Mouse (Mus musculus) heart, embryonic 11.5 days (tissue): Measurements from ENCODE around the gene Zranb2. TPM values are rescaled to one million over a fixed set of nuclear protein-coding genes. Genes with fewer than 3 reads are reported as not detected.

ENCODE experiments used
- ATAC-seq: fragments of 200-750 bp; cut with Nextera tagmentation; replicated peaks from 2 replicates; pipeline ENCODE4 v1.8.0; 2017; ENCODE audit warnings: moderate library complexity; ENCODE audit not compliant: insufficient number of reproducible peaks, low FRiP score, low TSS enrichment
- H3K27ac ChIP-seq: fragments of 300-500 bp; sonication (generic); 2 replicates; pipeline ENCODE4 v1.5.1; 2014; ENCODE audit warnings: mild to moderate bottlenecking, low read depth, low read length
- H3K27me3 ChIP-seq: fragments of 300-500 bp; sonication (generic); 2 replicates; pipeline ENCODE4 v1.6.1; 2014; ENCODE audit warnings: mild to moderate bottlenecking, low read length, mixed read lengths; ENCODE audit not compliant: control insufficient read depth, insufficient read depth
- H3K36me3 ChIP-seq: fragments of 300-500 bp; sonication (generic); 2 replicates; pipeline ENCODE4 v1.6.1; 2014; ENCODE audit warnings: mild to moderate bottlenecking, low read length, moderate library complexity, mixed read lengths; ENCODE audit not compliant: control insufficient read depth, insufficient read depth
- H3K4me1 ChIP-seq: fragments of 300-500 bp; sonication (generic); 2 replicates; pipeline ENCODE4 v1.6.1; 2014; ENCODE audit warnings: low read length; ENCODE audit not compliant: control insufficient read depth, insufficient read depth
- H3K4me2 ChIP-seq: fragments of 300-500 bp; sonication (generic); 2 replicates; pipeline ENCODE4 v1.6.1; 2014; ENCODE audit warnings: mild to moderate bottlenecking, moderate library complexity
- H3K4me3 ChIP-seq: fragments of 300-500 bp; sonication (generic); 2 replicates; pipeline ENCODE4 v1.5.1; 2014; ENCODE audit warnings: low read depth, low read length
- H3K9ac ChIP-seq: fragments of 300-500 bp; sonication (generic); 2 replicates; pipeline ENCODE4 v1.6.1; 2014; ENCODE audit warnings: mild to moderate bottlenecking, low read depth, low read length, moderate library complexity
- H3K9me3 ChIP-seq: fragments of 300-500 bp; sonication (generic); replicated peaks from 2 replicates; pipeline ENCODE4 v1.6.1; 2016; ENCODE audit warnings: low read length; ENCODE audit not compliant: control insufficient read depth
- WGBS: fragments of 180-500 bp; shearing (Covaris S2); extraction: QIAGEN DNeasy Blood & Tissue Kit; methylation state at CpG from one replicate; pipeline ENCODE4 v1.1.7; 2014; ENCODE audit not compliant: insufficient replicate concordance; 5-methylcytosine and 5-hydroxymethylcytosine counted together
- polyA plus RNA-seq: library from polyadenylated mRNA; unstranded; fragments of >200 nt; fragmentation: Nextera tagmentation; extraction: Ambion mirVana; gene quantifications from 2 replicates; pipeline ENCODE4 v1.2.1, GENCODE M21; 2014

Zranb2 gene
- polyA plus RNA-seq, 1 experiment from 2014 or later, result 85.6 TPM

DNA sequence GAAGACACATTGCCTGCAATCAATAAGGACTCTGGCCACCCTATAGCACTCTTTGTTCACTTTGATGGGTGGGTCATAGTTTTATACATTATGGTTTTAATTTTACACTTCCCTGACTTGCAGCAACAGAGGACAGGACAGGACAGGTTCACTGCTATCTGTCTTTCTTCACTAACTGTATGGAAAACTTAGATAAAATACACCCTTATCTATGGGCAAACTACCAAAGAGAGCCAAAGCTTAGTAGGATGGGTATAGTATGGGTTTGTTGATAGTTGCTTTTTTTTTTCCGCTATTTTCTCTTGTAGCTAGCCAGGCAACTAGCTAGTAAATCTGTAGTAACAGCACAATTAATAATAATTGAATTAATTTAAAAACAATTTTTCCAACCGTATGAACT is 2.4 kb upstream of the Zranb2 start:
- no peak overlapping the region for H3K27ac ChIP-seq
- no peak for ATAC-seq
- no peaks in the 10 kb centered on the region for H3K9me3 ChIP-seq
- H3K36me3 ChIP-seq, result no peaks in the 10 kb centered on the region
- H3K4me1 ChIP-seq, result peaks cover 6% of the 10 kb centered on the region; the same call in 1 of the 2 replicates
- H3K4me2 ChIP-seq, result no peak overlapping the region
- no peak overlapping the region for H3K9ac ChIP-seq
- H3K4me3 ChIP-seq, result no peak overlapping the region
- peaks cover 38% of the 10 kb centered on the region for H3K27me3 ChIP-seq
- 64% methylated on average over 2 of the region's 2 CpGs for WGBS

GRCm38 (mm10) chr3:157534786-157535415 is 941 bp downstream of the Zranb2 start:
- Histone ChIP-seq H3K9me3 (no peaks in the 10 kb centered on the region), H3K4me2 (peak overlapping the region; percentile 86), H3K36me3 (peaks cover 9% of the 10 kb centered on the region), H3K9ac (peak overlapping the region; percentile 82), H3K27ac (peak overlapping the region; percentile 94), H3K27me3 (peaks cover 18% of the 10 kb centered on the region), H3K4me1 (peaks cover 6% of the 10 kb centered on the region; the same call in 1 of the 2 replicates), H3K4me3 (peak overlapping the region; percentile 88)
- peak; percentile 44 for ATAC-seq
- WGBS, result 4% methylated on average over 15 of the region's 15 CpGs

GRCm38 (mm10) chr3:157549323-157549722 is 15.4 kb downstream of the Zranb2 start:
- Histone ChIP-seq H3K27me3 (no peaks in the 10 kb centered on the region), H3K4me2 (no peak overlapping the region), H3K9me3 (no peaks in the 10 kb centered on the region), H3K27ac (no peak overlapping the region), H3K36me3 (peaks cover 17% of the 10 kb centered on the region), H3K4me1 (no peaks in the 10 kb centered on the region), H3K9ac (no peak overlapping the region), H3K4me3 (no peak overlapping the region)
- ATAC-seq, result no peak
- WGBS, result 93% methylated on average over 2 of the region's 2 CpGs

- ATAC-seq, result no peak
- 94% methylated on average over 3 of the region's 3 CpGs for WGBS
- H3K4me1 ChIP-seq, result no peaks in the 10 kb centered on the region
Measured at GRCm38 (mm10) chr3:157549758-157550600, 16.0 kb downstream of the Zranb2 start.

DNA sequence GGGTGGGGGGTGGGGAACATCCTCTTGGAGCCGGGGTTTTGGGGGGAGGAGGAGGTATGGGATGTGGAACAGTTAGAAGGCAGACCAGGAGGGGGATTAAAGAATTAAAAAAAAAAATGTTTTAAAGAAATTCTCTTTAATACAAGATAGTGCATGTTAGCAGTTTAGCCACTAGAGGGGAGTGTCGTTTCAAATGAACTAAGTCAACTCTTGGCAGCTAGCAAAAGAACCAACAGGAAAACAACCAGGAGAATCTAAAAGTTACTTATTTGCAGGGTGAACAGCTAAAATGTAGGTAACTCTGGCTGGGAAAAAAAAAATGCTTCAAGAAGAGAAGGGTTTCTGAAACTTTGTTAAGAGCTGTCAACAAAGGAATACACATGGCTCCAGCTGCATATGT is 31.2 kb downstream of the Zranb2 start:
- Histone ChIP-seq H3K9me3 (no peaks in the 10 kb centered on the region), H3K4me1 (peaks cover 10% of the 10 kb centered on the region; the same call in 1 of the 2 replicates), H3K4me2 (no peak overlapping the region), H3K4me3 (no peak overlapping the region), H3K27me3 (peaks cover 29% of the 10 kb centered on the region), H3K27ac (no peak overlapping the region), H3K9ac (no peak overlapping the region), H3K36me3 (no peaks in the 10 kb centered on the region)
- ATAC-seq, result no peak
- WGBS, result 3% methylated on average over 2 of the region's 2 CpGs

More at GRCm38 (mm10) chr3:157549758-157550600, 16.0 kb downstream of the Zranb2 start:
- H3K4me2 ChIP-seq, result no peak overlapping the region
- no peaks in the 10 kb centered on the region for H3K9me3 ChIP-seq
- no peak overlapping the region for H3K9ac ChIP-seq
- H3K27ac ChIP-seq, result no peak overlapping the region
- H3K27me3 ChIP-seq, result no peaks in the 10 kb centered on the region
- no peak overlapping the region for H3K4me3 ChIP-seq
- H3K36me3 ChIP-seq, result peaks cover 15% of the 10 kb centered on the region

DNA sequence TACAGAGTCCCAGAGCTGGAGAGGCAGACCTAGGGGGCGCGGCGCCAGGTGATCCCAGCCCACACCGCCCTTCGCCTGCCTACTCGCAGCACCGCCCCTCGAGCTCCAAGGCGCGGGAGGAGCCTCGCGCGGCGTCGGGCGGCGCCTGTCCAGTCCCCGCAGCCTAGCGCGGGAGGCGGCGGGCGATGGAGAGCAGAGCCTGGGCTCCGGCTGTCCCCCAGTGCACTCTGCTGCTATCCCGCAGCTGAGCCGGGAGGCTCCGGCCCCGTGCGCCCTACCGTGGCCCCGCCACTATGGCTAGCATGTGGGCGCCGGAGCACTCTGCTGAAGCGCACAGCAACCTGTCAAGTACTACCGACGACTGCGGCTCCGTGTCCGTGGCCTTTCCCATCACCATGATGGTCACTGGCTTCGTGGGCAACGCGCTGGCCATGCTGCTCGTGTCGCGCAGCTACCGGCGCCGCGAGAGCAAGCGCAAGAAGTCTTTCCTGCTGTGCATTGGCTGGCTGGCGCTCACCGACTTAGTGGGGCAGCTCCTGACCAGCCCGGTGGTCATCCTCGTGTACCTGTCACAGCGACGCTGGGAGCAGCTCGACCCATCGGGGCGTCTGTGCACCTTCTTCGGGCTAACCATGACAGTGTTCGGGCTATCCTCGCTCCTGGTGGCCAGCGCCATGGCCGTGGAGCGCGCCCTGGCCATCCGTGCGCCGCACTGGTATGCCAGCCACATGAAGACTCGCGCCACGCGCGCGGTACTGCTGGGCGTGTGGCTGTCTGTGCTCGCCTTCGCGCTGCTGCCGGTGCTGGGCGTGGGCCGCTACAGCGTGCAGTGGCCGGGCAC is 33.0 kb downstream of the Zranb2 start, which contains the start of gene Ptger3:
Gene Ptger3 (plus strand): TSS at position 168 of the 841 bp plus-strand sequence.
- 2% methylated on average over 81 of the region's 84 CpGs for WGBS
- Histone ChIP-seq H3K27ac (no peak within 1 kb of the TSS), H3K9me3 (no peaks in the 10 kb centered on the region), H3K4me2 (peak within 1 kb of the TSS; percentile 93), H3K27me3 (peaks cover 32% of the 10 kb centered on the region), H3K36me3 (no peaks in the 10 kb centered on the region), H3K9ac (peak within 1 kb of the TSS; percentile 39; the same call in 1 of the 2 replicates), H3K4me1 (peaks cover 10% of the 10 kb centered on the region; the same call in 1 of the 2 replicates), H3K4me3 (peak within 1 kb of the TSS; percentile 56)
- peak; percentile 53 for ATAC-seq

GRCm38 (mm10) chr3:157567566-157568132 is 33.7 kb downstream of the Zranb2 start:
- Histone ChIP-seq H3K9me3 (no peaks in the 10 kb centered on the region), H3K4me1 (peaks cover 10% of the 10 kb centered on the region; the same call in 1 of the 2 replicates), H3K27me3 (peaks cover 32% of the 10 kb centered on the region), H3K4me2 (peak overlapping the region; percentile 93), H3K4me3 (peak overlapping the region; percentile 56), H3K9ac (no peak overlapping the region), H3K36me3 (no peaks in the 10 kb centered on the region), H3K27ac (no peak overlapping the region)
- WGBS, result 2% methylated on average over 34 of the region's 34 CpGs
- ATAC-seq, result no peak

GRCm38 (mm10) chr3:157572011-157572410 is 38.1 kb downstream of the Zranb2 start:
- H3K9ac ChIP-seq, result no peak overlapping the region
- H3K4me1 ChIP-seq, result peaks cover 11% of the 10 kb centered on the region; the same call in 1 of the 2 replicates
- H3K4me2 ChIP-seq, result no peak overlapping the region
- no peak for ATAC-seq
- H3K27me3 ChIP-seq, result peaks cover 26% of the 10 kb centered on the region
- whole genome bisulfite sequencing, result 67% methylated on average over 6 of the region's 6 CpGs
- no peaks in the 10 kb centered on the region for H3K9me3 ChIP-seq
- H3K36me3 ChIP-seq, result no peaks in the 10 kb centered on the region
- H3K4me3 ChIP-seq, result no peak overlapping the region
- no peak overlapping the region for H3K27ac ChIP-seq
